Mouse (Mus musculus): ENCODE measurements around the gene Chrna1. TPM values are rescaled to one million over a fixed set of nuclear protein-coding genes. Genes with fewer than 3 reads are reported as not detected.

Chrna1 gene
- polyA plus RNA-seq, 1 experiment from 2014 or later: 0.20 TPM

- no peak overlapping the region for H3K27ac ChIP-seq (ENCODE audit: low read depth, low read length)
- ATAC-seq: no peak
- no peak overlapping the region for H3K9ac ChIP-seq (ENCODE audit: low read depth, low read length)
- H3K36me3 ChIP-seq (ENCODE audit: control insufficient read depth, insufficient read depth, low read length): no peaks in the 10 kb centered on the region
- WGBS: 69% methylated on average over 3 of the region's 3 CpGs
- H3K27me3 ChIP-seq (replicated peaks; ENCODE audit: control insufficient read depth, insufficient read depth, low read length): no peaks in the 10 kb centered on the region
- no peaks in the 10 kb centered on the region for H3K9me3 ChIP-seq (ENCODE audit: control insufficient read depth, low read length)
- no peak overlapping the region for H3K4me3 ChIP-seq (ENCODE audit: low read length)
- H3K4me1 ChIP-seq (ENCODE audit: control insufficient read depth, insufficient read depth, low read depth, low read length): no peaks in the 10 kb centered on the region
- H3K4me2 ChIP-seq (ENCODE audit: low read length): no peak overlapping the region
Observed at GRCm38 (mm10) chr2:73554389-73554788, 25.7 kb downstream of the Chrna1 start.

GRCm38 (mm10) chr2:73552926-73553325, 27.2 kb downstream of the Chrna1 start:
- WGBS: 73% methylated on average over 3 of the region's 3 CpGs
- H3K27ac ChIP-seq (ENCODE audit: low read depth, low read length): no peak overlapping the region
- H3K9me3 ChIP-seq (ENCODE audit: control insufficient read depth, low read length): no peaks in the 10 kb centered on the region
- H3K36me3 ChIP-seq (ENCODE audit: control insufficient read depth, insufficient read depth, low read length): no peaks in the 10 kb centered on the region
- H3K4me1 ChIP-seq (ENCODE audit: control insufficient read depth, insufficient read depth, low read depth, low read length): no peaks in the 10 kb centered on the region
- H3K9ac ChIP-seq (ENCODE audit: low read depth, low read length): no peak overlapping the region
- H3K4me3 ChIP-seq (ENCODE audit: low read length): no peak overlapping the region
- no peak overlapping the region for H3K4me2 ChIP-seq (ENCODE audit: low read length)
- no peak for ATAC-seq
- H3K27me3 ChIP-seq (replicated peaks; ENCODE audit: control insufficient read depth, insufficient read depth, low read length): no peaks in the 10 kb centered on the region

- 27% methylated on average over 6 of the region's 6 CpGs for WGBS
- H3K36me3 ChIP-seq (ENCODE audit: control insufficient read depth, insufficient read depth, low read length): no peaks in the 10 kb centered on the region
- peak overlapping the region; percentile 14; the same call in 1 of the 2 replicates for H3K4me2 ChIP-seq (ENCODE audit: low read length)
- no peaks in the 10 kb centered on the region for H3K9me3 ChIP-seq (ENCODE audit: control insufficient read depth, low read length)
- H3K27me3 ChIP-seq (replicated peaks; ENCODE audit: control insufficient read depth, insufficient read depth, low read length): no peaks in the 10 kb centered on the region
- H3K4me1 ChIP-seq (ENCODE audit: control insufficient read depth, insufficient read depth, low read depth, low read length): no peaks in the 10 kb centered on the region
- no peak overlapping the region for H3K9ac ChIP-seq (ENCODE audit: low read depth, low read length)
- ATAC-seq: peak; percentile 42; the same call in 1 of the 2 replicates
- no peak overlapping the region for H3K27ac ChIP-seq (ENCODE audit: low read depth, low read length)
- no peak overlapping the region for H3K4me3 ChIP-seq (ENCODE audit: low read length)
Observed at GRCm38 (mm10) chr2:73550725-73551124, 29.4 kb downstream of the Chrna1 start.

- ATAC-seq: no peak
- 66% methylated on average over 2 of the region's 2 CpGs for WGBS
- H3K9ac ChIP-seq (ENCODE audit: low read depth, low read length): no peak overlapping the region
- H3K27ac ChIP-seq (ENCODE audit: low read depth, low read length): no peak overlapping the region
- no peaks in the 10 kb centered on the region for H3K4me1 ChIP-seq (ENCODE audit: control insufficient read depth, insufficient read depth, low read depth, low read length)
- no peaks in the 10 kb centered on the region for H3K36me3 ChIP-seq (ENCODE audit: control insufficient read depth, insufficient read depth, low read length)
- H3K4me3 ChIP-seq (ENCODE audit: low read length): no peak overlapping the region
- H3K27me3 ChIP-seq (replicated peaks; ENCODE audit: control insufficient read depth, insufficient read depth, low read length): no peaks in the 10 kb centered on the region; the same call in 1 of the 2 replicates
- H3K4me2 ChIP-seq (ENCODE audit: low read length): no peak overlapping the region
- H3K9me3 ChIP-seq (ENCODE audit: control insufficient read depth, low read length): no peaks in the 10 kb centered on the region
Observed at GRCm38 (mm10) chr2:73548542-73548941, 31.6 kb downstream of the Chrna1 start.

- Histone ChIP-seq H3K9me3 (ENCODE audit: control insufficient read depth, low read length) (no peaks in the 10 kb centered on the region), H3K36me3 (ENCODE audit: control insufficient read depth, insufficient read depth, low read length) (no peaks in the 10 kb centered on the region), H3K27me3 (replicated peaks; ENCODE audit: control insufficient read depth, insufficient read depth, low read length) (no peaks in the 10 kb centered on the region; the same call in 1 of the 2 replicates), H3K27ac (ENCODE audit: low read depth, low read length) (no peak overlapping the region), H3K4me1 (ENCODE audit: control insufficient read depth, insufficient read depth, low read depth, low read length) (no peaks in the 10 kb centered on the region), H3K9ac (ENCODE audit: low read depth, low read length) (no peak overlapping the region), H3K4me2 (ENCODE audit: low read length) (no peak overlapping the region), H3K4me3 (ENCODE audit: low read length) (no peak overlapping the region)
- 92% methylated on average over 4 of the region's 4 CpGs for WGBS
- no peak for ATAC-seq
Observed at GRCm38 (mm10) chr2:73547256-73547655, 32.9 kb downstream of the Chrna1 start.

GRCm38 (mm10) chr2:73545556-73545955, 34.6 kb downstream of the Chrna1 start:
- no peak for ATAC-seq
- H3K27ac ChIP-seq (ENCODE audit: low read depth, low read length): no peak overlapping the region
- no peaks in the 10 kb centered on the region; the same call in 1 of the 2 replicates for H3K27me3 ChIP-seq (replicated peaks; ENCODE audit: control insufficient read depth, insufficient read depth, low read length)
- no peak overlapping the region for H3K4me2 ChIP-seq (ENCODE audit: low read length)
- H3K9ac ChIP-seq (ENCODE audit: low read depth, low read length): no peak overlapping the region
- no peaks in the 10 kb centered on the region for H3K36me3 ChIP-seq (ENCODE audit: control insufficient read depth, insufficient read depth, low read length)
- no peaks in the 10 kb centered on the region for H3K9me3 ChIP-seq (ENCODE audit: control insufficient read depth, low read length)
- H3K4me3 ChIP-seq (ENCODE audit: low read length): no peak overlapping the region
- no peaks in the 10 kb centered on the region for H3K4me1 ChIP-seq (ENCODE audit: control insufficient read depth, insufficient read depth, low read depth, low read length)
- 89% methylated on average over 2 of the region's 2 CpGs for WGBS

GRCm38 (mm10) chr2:73540450-73541162, 39.5 kb downstream of the Chrna1 start:
- Histone ChIP-seq H3K4me2 (ENCODE audit: low read length) (peak overlapping the region; percentile 5; the same call in 1 of the 2 replicates), H3K4me1 (ENCODE audit: control insufficient read depth, insufficient read depth, low read depth, low read length) (no peaks in the 10 kb centered on the region), H3K9me3 (ENCODE audit: control insufficient read depth, low read length) (no peaks in the 10 kb centered on the region), H3K27ac (ENCODE audit: low read depth, low read length) (no peak overlapping the region), H3K27me3 (replicated peaks; ENCODE audit: control insufficient read depth, insufficient read depth, low read length) (no peaks in the 10 kb centered on the region; the same call in 1 of the 2 replicates), H3K9ac (ENCODE audit: low read depth, low read length) (no peak overlapping the region), H3K36me3 (ENCODE audit: control insufficient read depth, insufficient read depth, low read length) (no peaks in the 10 kb centered on the region), H3K4me3 (ENCODE audit: low read length) (no peak overlapping the region)
- WGBS: 43% methylated on average over 16 of the region's 16 CpGs
- ATAC-seq: no peak

GRCm38 (mm10) chr2:73539697-73540096, 40.4 kb downstream of the Chrna1 start:
- H3K4me2 ChIP-seq (ENCODE audit: low read length): no peak overlapping the region
- no peaks in the 10 kb centered on the region for H3K4me1 ChIP-seq (ENCODE audit: control insufficient read depth, insufficient read depth, low read depth, low read length)
- H3K9ac ChIP-seq (ENCODE audit: low read depth, low read length): no peak overlapping the region
- no peak overlapping the region for H3K27ac ChIP-seq (ENCODE audit: low read depth, low read length)
- H3K27me3 ChIP-seq (replicated peaks; ENCODE audit: control insufficient read depth, insufficient read depth, low read length): no peaks in the 10 kb centered on the region; the same call in 1 of the 2 replicates
- H3K36me3 ChIP-seq (ENCODE audit: control insufficient read depth, insufficient read depth, low read length): no peaks in the 10 kb centered on the region
- WGBS: 40% methylated on average over 1 of the region's 1 CpGs
- no peak overlapping the region for H3K4me3 ChIP-seq (ENCODE audit: low read length)
- ATAC-seq: no peak
- H3K9me3 ChIP-seq (ENCODE audit: control insufficient read depth, low read length): no peaks in the 10 kb centered on the region

- no peak overlapping the region for H3K9ac ChIP-seq (ENCODE audit: low read depth, low read length)
- 84% methylated on average over 3 of the region's 3 CpGs for WGBS
- H3K4me3 ChIP-seq (ENCODE audit: low read length): no peak overlapping the region
- no peaks in the 10 kb centered on the region; the same call in 1 of the 2 replicates for H3K27me3 ChIP-seq (replicated peaks; ENCODE audit: control insufficient read depth, insufficient read depth, low read length)
- no peak overlapping the region for H3K4me2 ChIP-seq (ENCODE audit: low read length)
- ATAC-seq: no peak
- no peaks in the 10 kb centered on the region for H3K4me1 ChIP-seq (ENCODE audit: control insufficient read depth, insufficient read depth, low read depth, low read length)
- H3K27ac ChIP-seq (ENCODE audit: low read depth, low read length): no peak overlapping the region
- H3K9me3 ChIP-seq (ENCODE audit: control insufficient read depth, low read length): no peaks in the 10 kb centered on the region
- no peaks in the 10 kb centered on the region for H3K36me3 ChIP-seq (ENCODE audit: control insufficient read depth, insufficient read depth, low read length)
Observed at GRCm38 (mm10) chr2:73539141-73539540, 41.0 kb downstream of the Chrna1 start.
